Mouse (Mus musculus): ENCODE measurements at regions not wholly inside any gene's neighbourhood (a gene's known extent, or its start where the extent isn't known, plus 50 kb on each side); places are given as distances from the start of the nearest gene placed in this dataset.
A peak's percentile ranks its signal among the peaks of the same experiment; 100 is the strongest.

DNA sequence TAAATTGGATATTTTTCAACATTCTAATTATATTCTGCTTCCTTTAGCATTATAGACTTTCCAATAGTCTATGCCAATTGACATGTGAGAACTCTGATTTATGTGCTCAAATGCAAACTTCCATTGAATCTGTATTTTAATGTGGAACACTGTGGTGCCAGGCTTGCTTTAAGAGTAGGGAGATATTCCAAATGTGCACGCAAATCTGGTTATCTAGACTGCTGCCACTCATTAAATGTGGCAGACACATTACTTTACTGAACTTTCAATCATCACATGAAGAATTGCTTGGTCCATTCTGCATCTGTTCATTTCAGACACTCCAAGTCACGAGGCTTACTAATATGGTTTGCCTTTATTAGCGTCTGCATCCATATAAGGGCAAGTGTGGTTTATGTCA lies 399.0 kb downstream of the Tecrl start:
- Histone ChIP-seq H3K4me2 (ENCODE audit: low read depth, low read length) (no peak overlapping the region), H3K36me3 (ENCODE audit: control insufficient read depth, insufficient read depth) (no peaks in the 10 kb centered on the region), H3K4me1 (ENCODE audit: control insufficient read depth, low read depth, low read length) (no peaks in the 10 kb centered on the region), H3K9me3 (replicated peaks; ENCODE audit: control insufficient read depth, low read length) (no peaks in the 10 kb centered on the region), H3K4me3 (ENCODE audit: low read depth, low read length) (no peak overlapping the region), H3K27ac (ENCODE audit: low read length) (no peak overlapping the region), H3K27me3 (ENCODE audit: control insufficient read depth, insufficient read depth, low read depth, low read length) (no peaks in the 10 kb centered on the region), H3K9ac (ENCODE audit: low read depth, low read length) (no peak overlapping the region)
- no peak for ATAC-seq (ENCODE audit: low read depth)
- 59% methylated on average over 3 of the region's 3 CpGs for WGBS (ENCODE audit: insufficient replicate concordance)

DNA sequence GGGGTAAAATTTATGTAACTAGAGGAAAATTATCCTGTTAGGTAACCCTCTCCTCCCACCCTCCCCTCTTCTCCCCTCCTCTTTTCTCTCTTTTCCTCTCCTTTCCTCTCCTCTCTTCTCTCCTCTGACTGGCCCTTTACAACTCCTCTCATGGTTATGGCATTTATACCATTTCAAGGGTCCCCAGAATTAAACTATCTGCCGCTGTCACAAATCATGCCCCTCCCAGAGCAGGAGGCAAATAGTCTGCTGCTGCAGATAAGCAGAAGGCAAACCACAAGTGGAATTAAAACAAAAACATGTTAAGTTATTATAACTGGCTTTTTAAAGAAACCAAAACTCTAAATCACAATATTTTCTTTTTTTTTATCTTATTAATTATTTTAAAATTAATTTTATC lies 407.9 kb downstream of the Tecrl start:
- no peak overlapping the region for H3K27ac ChIP-seq (ENCODE audit: low read length)
- H3K9me3 ChIP-seq (replicated peaks; ENCODE audit: control insufficient read depth, low read length): no peaks in the 10 kb centered on the region
- H3K4me1 ChIP-seq (ENCODE audit: control insufficient read depth, low read depth, low read length): no peaks in the 10 kb centered on the region
- H3K4me2 ChIP-seq (ENCODE audit: low read depth, low read length): no peak overlapping the region
- peak; percentile 78 for ATAC-seq (ENCODE audit: low read depth)
- H3K36me3 ChIP-seq (ENCODE audit: control insufficient read depth, insufficient read depth): no peaks in the 10 kb centered on the region
- H3K9ac ChIP-seq (ENCODE audit: low read depth, low read length): no peak overlapping the region
- no peaks in the 10 kb centered on the region for H3K27me3 ChIP-seq (ENCODE audit: control insufficient read depth, insufficient read depth, low read depth, low read length)
- no peak overlapping the region for H3K4me3 ChIP-seq (ENCODE audit: low read depth, low read length)
- WGBS (ENCODE audit: insufficient replicate concordance): 35% methylated on average over 1 of the region's 1 CpGs

DNA sequence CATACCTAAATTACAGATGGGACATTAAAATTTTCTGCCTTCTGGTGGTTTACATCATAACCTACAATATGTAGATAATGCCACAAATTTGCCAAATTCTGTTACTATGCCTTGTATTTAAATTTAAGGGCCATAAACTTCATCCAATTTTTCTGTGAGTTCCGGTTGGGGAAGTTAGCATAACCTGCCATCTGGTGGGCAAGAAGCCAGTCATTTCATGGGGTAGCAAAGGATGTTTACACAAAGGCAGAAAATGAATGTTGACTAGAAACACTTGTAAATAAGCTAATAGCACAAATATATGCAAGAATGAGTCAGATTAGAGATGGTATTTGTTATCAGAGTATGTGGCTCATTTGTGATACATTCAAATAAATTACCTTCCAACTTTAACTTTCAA lies 415.2 kb downstream of the Tecrl start:
- H3K4me1 ChIP-seq (ENCODE audit: control insufficient read depth, low read depth, low read length): no peaks in the 10 kb centered on the region
- H3K36me3 ChIP-seq (ENCODE audit: control insufficient read depth, insufficient read depth): no peaks in the 10 kb centered on the region
- H3K27ac ChIP-seq (ENCODE audit: low read length): no peak overlapping the region
- ATAC-seq (ENCODE audit: low read depth): no peak
- H3K4me3 ChIP-seq (ENCODE audit: low read depth, low read length): no peak overlapping the region
- H3K27me3 ChIP-seq (ENCODE audit: control insufficient read depth, insufficient read depth, low read depth, low read length): no peaks in the 10 kb centered on the region
- 67% methylated on average over 1 of the region's 1 CpGs for WGBS (ENCODE audit: insufficient replicate concordance)
- H3K9ac ChIP-seq (ENCODE audit: low read depth, low read length): no peak overlapping the region
- no peak overlapping the region for H3K4me2 ChIP-seq (ENCODE audit: low read depth, low read length)
- no peaks in the 10 kb centered on the region for H3K9me3 ChIP-seq (replicated peaks; ENCODE audit: control insufficient read depth, low read length)

DNA sequence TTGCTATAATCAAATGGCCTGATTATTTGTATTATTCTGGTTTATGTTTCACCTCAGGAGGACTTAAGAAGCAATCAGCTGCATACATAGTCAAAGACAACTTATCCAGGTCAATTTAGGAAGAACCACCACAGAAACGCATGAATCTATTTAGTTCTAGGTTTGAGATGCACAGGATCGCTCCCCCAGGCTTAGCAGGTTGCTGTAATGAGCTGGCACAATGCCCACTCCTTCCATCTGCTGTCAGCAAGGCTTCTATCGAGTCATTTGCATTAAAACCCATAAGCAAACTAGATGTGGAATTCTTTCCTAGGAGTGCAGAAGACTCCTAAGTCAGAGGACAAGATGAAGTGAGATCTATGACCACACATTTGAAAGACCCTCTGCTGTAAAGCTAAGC lies 455.6 kb downstream of the Tecrl start:
- Histone ChIP-seq H3K36me3 (ENCODE audit: control insufficient read depth, insufficient read depth) (no peaks in the 10 kb centered on the region), H3K4me2 (ENCODE audit: low read depth, low read length) (no peak overlapping the region), H3K9ac (ENCODE audit: low read depth, low read length) (no peak overlapping the region), H3K27ac (ENCODE audit: low read length) (no peak overlapping the region), H3K9me3 (replicated peaks; ENCODE audit: control insufficient read depth, low read length) (no peaks in the 10 kb centered on the region), H3K4me3 (ENCODE audit: low read depth, low read length) (no peak overlapping the region), H3K27me3 (ENCODE audit: control insufficient read depth, insufficient read depth, low read depth, low read length) (no peaks in the 10 kb centered on the region), H3K4me1 (ENCODE audit: control insufficient read depth, low read depth, low read length) (no peaks in the 10 kb centered on the region)
- ATAC-seq (ENCODE audit: low read depth): no peak
- WGBS (ENCODE audit: insufficient replicate concordance): 46% methylated on average over 3 of the region's 3 CpGs

DNA sequence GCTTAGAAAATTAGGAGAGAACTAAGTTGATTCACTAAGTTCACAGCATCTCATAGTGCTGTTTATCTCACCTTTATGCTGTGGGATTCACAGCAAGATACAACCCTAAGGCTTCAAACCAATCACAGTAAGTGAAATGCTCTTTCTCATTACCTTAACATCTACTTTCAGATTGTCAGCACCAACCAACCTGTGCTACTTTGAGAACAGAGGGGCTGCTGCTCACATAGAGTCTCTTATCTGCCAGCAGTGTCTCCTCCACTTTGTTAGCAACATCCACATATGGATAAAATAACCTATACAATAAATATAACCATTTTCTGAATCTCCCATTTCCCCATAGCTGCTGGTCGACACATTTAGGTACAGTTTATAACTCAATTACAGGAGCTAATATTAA lies 456.1 kb downstream of the Tecrl start:
- WGBS (ENCODE audit: insufficient replicate concordance): 42% methylated on average over 1 of the region's 1 CpGs

DNA sequence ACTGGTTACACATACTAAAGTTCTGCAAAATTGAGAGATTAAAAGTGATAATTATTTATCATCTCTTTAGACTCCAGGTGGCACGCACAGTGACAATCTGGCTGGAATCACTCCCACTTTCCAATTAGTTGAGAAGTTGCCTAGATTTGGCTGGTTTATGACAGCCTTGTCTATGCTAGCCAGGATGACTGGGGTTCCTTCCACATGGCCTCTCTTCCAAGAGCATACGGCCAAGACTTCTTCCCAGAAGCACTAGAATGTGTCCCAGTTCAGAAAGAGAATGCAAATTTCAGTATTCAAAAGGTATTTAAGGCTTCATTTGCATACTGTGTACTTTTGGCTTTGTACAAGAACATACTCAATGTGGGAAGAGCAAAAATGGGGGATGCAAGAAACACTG lies 456.6 kb downstream of the Tecrl start:
- Histone ChIP-seq H3K27me3 (ENCODE audit: control insufficient read depth, insufficient read depth, low read depth, low read length) (no peaks in the 10 kb centered on the region), H3K9me3 (replicated peaks; ENCODE audit: control insufficient read depth, low read length) (no peaks in the 10 kb centered on the region), H3K4me3 (ENCODE audit: low read depth, low read length) (no peak overlapping the region), H3K27ac (ENCODE audit: low read length) (no peak overlapping the region), H3K9ac (ENCODE audit: low read depth, low read length) (no peak overlapping the region), H3K4me2 (ENCODE audit: low read depth, low read length) (no peak overlapping the region), H3K36me3 (ENCODE audit: control insufficient read depth, insufficient read depth) (no peaks in the 10 kb centered on the region), H3K4me1 (ENCODE audit: control insufficient read depth, low read depth, low read length) (no peaks in the 10 kb centered on the region)
- no peak for ATAC-seq (ENCODE audit: low read depth)
- WGBS (ENCODE audit: insufficient replicate concordance): 57% methylated on average over 2 of the region's 2 CpGs

More for the DNA sequence above, 456.1 kb downstream of the Tecrl start:
- H3K4me2 ChIP-seq (ENCODE audit: low read depth, low read length): no peak overlapping the region
- no peak overlapping the region for H3K9ac ChIP-seq (ENCODE audit: low read depth, low read length)
- no peak overlapping the region for H3K27ac ChIP-seq (ENCODE audit: low read length)
- no peaks in the 10 kb centered on the region for H3K4me1 ChIP-seq (ENCODE audit: control insufficient read depth, low read depth, low read length)
- H3K4me3 ChIP-seq (ENCODE audit: low read depth, low read length): no peak overlapping the region
- no peaks in the 10 kb centered on the region for H3K27me3 ChIP-seq (ENCODE audit: control insufficient read depth, insufficient read depth, low read depth, low read length)
- H3K36me3 ChIP-seq (ENCODE audit: control insufficient read depth, insufficient read depth): no peaks in the 10 kb centered on the region
- H3K9me3 ChIP-seq (replicated peaks; ENCODE audit: control insufficient read depth, low read length): no peaks in the 10 kb centered on the region
- no peak for ATAC-seq (ENCODE audit: low read depth)

DNA sequence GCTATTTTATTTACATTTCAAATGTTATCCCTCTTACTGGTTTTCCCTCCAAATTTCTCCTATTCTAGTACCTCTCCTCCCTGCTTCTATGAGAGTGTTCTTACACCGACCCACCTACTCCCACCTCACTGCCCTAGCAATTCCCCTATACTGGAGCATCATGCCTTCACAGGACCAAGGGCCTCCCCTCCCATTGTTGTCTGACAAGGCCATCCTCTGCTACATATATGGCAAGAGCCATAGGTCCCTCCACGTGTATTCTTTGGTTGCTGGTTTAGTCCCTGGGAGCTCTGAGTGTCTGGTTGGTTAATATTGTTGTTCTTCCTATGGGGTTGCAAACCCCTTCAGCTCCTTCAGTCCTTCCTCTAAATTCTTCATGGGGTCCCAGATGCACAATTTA lies 485.7 kb downstream of the Tecrl start:
- H3K4me3 ChIP-seq (ENCODE audit: low read depth, low read length): no peak overlapping the region
- ATAC-seq (ENCODE audit: low read depth): no peak
- H3K9me3 ChIP-seq (replicated peaks; ENCODE audit: control insufficient read depth, low read length): no peaks in the 10 kb centered on the region
- H3K4me2 ChIP-seq (ENCODE audit: low read depth, low read length): no peak overlapping the region
- 51% methylated on average over 2 of the region's 2 CpGs for WGBS (ENCODE audit: insufficient replicate concordance)
- H3K27ac ChIP-seq (ENCODE audit: low read length): no peak overlapping the region
- no peak overlapping the region for H3K9ac ChIP-seq (ENCODE audit: low read depth, low read length)
- H3K36me3 ChIP-seq (ENCODE audit: control insufficient read depth, insufficient read depth): no peaks in the 10 kb centered on the region
- H3K27me3 ChIP-seq (ENCODE audit: control insufficient read depth, insufficient read depth, low read depth, low read length): no peaks in the 10 kb centered on the region
- no peaks in the 10 kb centered on the region for H3K4me1 ChIP-seq (ENCODE audit: control insufficient read depth, low read depth, low read length)

DNA sequence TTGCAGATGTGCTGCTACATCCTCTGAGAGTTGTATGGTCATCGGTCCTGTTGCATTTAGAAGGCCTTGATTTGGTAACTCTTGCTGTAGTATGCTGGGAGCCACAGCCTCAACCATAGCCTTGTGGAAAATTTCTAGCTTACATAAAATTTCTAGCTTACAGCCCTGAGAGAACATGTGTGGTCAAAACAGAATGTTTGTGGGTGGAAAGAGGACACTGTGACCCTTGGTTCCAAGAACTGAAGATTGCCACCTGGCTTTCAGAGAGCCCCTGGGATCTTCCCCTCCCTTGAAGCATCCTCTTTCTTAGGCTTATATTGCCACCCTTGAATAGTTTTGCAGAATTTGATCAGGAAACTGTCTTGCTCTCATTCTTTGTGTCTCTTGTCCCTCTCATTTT lies 490.6 kb downstream of the Tecrl start:
- WGBS (ENCODE audit: insufficient replicate concordance): 61% methylated on average over 1 of the region's 1 CpGs
- H3K9ac ChIP-seq (ENCODE audit: low read depth, low read length): no peak overlapping the region
- H3K9me3 ChIP-seq (replicated peaks; ENCODE audit: control insufficient read depth, low read length): no peaks in the 10 kb centered on the region
- no peak for ATAC-seq (ENCODE audit: low read depth)
- H3K36me3 ChIP-seq (ENCODE audit: control insufficient read depth, insufficient read depth): no peaks in the 10 kb centered on the region
- no peak overlapping the region for H3K27ac ChIP-seq (ENCODE audit: low read length)
- H3K4me3 ChIP-seq (ENCODE audit: low read depth, low read length): no peak overlapping the region
- no peaks in the 10 kb centered on the region for H3K4me1 ChIP-seq (ENCODE audit: control insufficient read depth, low read depth, low read length)
- no peaks in the 10 kb centered on the region for H3K27me3 ChIP-seq (ENCODE audit: control insufficient read depth, insufficient read depth, low read depth, low read length)
- no peak overlapping the region for H3K4me2 ChIP-seq (ENCODE audit: low read depth, low read length)

DNA sequence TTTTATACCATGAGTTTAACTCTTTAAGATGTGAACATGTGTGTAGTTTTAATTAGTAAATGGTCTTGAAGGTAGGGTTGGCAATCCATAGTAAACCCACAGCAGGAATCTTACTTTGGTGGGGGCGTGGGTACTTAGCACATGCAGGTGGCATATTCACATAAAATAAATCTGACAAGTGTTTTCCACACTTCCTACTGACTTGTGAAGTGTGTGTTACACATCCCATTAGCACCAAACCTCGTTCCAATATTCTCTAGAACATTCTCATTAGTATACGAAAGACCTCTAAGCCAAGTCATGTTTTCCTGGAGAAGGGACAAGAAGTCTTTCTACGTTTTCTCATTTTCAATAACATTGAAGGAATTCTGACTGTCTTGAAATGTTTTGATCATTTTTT lies 529.7 kb downstream of the Tecrl start:
- Histone ChIP-seq H3K27me3 (ENCODE audit: control insufficient read depth, insufficient read depth, low read depth, low read length) (no peaks in the 10 kb centered on the region), H3K4me2 (ENCODE audit: low read depth, low read length) (no peak overlapping the region), H3K36me3 (ENCODE audit: control insufficient read depth, insufficient read depth) (no peaks in the 10 kb centered on the region), H3K9ac (ENCODE audit: low read depth, low read length) (no peak overlapping the region), H3K4me3 (ENCODE audit: low read depth, low read length) (no peak overlapping the region), H3K9me3 (replicated peaks; ENCODE audit: control insufficient read depth, low read length) (no peaks in the 10 kb centered on the region), H3K27ac (ENCODE audit: low read length) (no peak overlapping the region), H3K4me1 (ENCODE audit: control insufficient read depth, low read depth, low read length) (no peaks in the 10 kb centered on the region)
- 48% methylated on average over 4 of the region's 4 CpGs for WGBS (ENCODE audit: insufficient replicate concordance)
- no peak for ATAC-seq (ENCODE audit: low read depth)

DNA sequence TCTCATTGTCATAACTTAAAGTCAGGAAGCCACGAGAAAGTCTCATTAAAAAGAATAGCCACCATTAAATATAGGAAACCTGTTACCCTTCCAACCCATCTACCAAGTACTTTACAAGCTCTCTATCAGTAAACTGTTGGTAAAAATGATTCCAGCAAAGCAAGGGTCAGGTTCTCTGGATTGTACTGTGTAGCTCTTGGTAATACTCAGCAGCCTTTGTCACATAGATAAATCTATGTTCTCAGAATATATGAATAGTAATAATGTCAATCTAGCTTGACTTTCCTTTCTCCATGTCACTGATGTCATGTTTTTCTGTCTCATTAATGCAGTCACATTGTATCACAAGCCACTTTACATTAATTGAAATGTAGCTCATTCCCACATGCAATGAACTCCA lies 561.8 kb downstream of the Tecrl start:
- H3K4me1 ChIP-seq (ENCODE audit: control insufficient read depth, low read depth, low read length): no peaks in the 10 kb centered on the region
- no peaks in the 10 kb centered on the region for H3K9me3 ChIP-seq (replicated peaks; ENCODE audit: control insufficient read depth, low read length)
- no peaks in the 10 kb centered on the region for H3K27me3 ChIP-seq (ENCODE audit: control insufficient read depth, insufficient read depth, low read depth, low read length)
- no peak overlapping the region for H3K4me3 ChIP-seq (ENCODE audit: low read depth, low read length)
- no peak overlapping the region for H3K9ac ChIP-seq (ENCODE audit: low read depth, low read length)
- no peaks in the 10 kb centered on the region for H3K36me3 ChIP-seq (ENCODE audit: control insufficient read depth, insufficient read depth)
- ATAC-seq (ENCODE audit: low read depth): no peak
- H3K4me2 ChIP-seq (ENCODE audit: low read depth, low read length): no peak overlapping the region
- no peak overlapping the region for H3K27ac ChIP-seq (ENCODE audit: low read length)
- 42% methylated on average over 1 of the region's 1 CpGs for WGBS (ENCODE audit: insufficient replicate concordance)
